Mouse (Mus musculus): Measurements from ENCODE around the gene Hnrnph1.

DNA sequence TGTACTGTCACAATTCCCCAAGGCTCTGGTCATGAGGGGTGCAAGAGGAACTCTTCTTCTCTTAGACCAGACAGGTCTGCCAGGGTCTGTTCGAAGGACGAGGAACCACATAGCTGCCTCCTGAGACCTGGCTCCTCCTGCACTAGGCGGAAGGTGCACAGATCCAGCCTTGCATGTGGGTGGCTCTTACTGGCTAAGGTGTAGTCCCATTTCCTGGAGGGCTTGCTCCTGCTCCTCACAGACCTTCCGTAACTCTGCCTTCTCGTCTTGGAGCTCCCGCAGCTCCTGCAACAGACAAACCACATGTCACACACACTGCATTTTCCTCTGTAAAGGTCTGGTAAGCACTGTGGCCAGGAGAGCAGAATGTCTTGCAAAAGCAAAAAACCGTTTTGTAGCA, 17.9 kb downstream of the Hnrnph1 start:
- TF ChIP-seq POLR2AphosphoS2 (IDR thresholded peaks at IDR 0.05; ENCODE audit: low read depth, low read length) (no peak), CHD2 (IDR thresholded peaks at IDR 0.05; ENCODE audit: low read length) (no peak), POLR2A (IDR thresholded peaks at IDR 0.05; ENCODE audit: low read depth, low read length) (no peak), E2F4 (IDR thresholded peaks at IDR 0.05; ENCODE audit: insufficient replicate concordance, low read depth, low read length) (no peak)

Measured in CH12.LX (cell line).